Mouse (Mus musculus) bone marrow macrophage, adult 2 months (primary cell): ENCODE measurements around the gene Rnls.

Source experiments
- CTCF ChIP-seq: IDR thresholded peaks from 2 replicates; pipeline ENCODE4 v1.5.1; 2012; ENCODE audit warnings: low read depth, mild to moderate bottlenecking, low read length, moderate library complexity
- POLR2A ChIP-seq: IDR thresholded peaks from 2 replicates; pipeline ENCODE4 v1.6.1; 2012; ENCODE audit warnings: mild to moderate bottlenecking, low read depth, low read length, borderline replicate concordance

- no peak for TF ChIP-seq CTCF
- no peak for TF ChIP-seq POLR2A
Observed at GRCm38 (mm10) chr19:33296338-33296737, 95.8 kb downstream of the Rnls start.
